Comparison of ENCODE assay signal across 21 mouse cellular contexts in genomic region chr14:24134623-24135290, GRCm38 (mm10).
A peak's percentile ranks its signal among the peaks of the same experiment; 100 is the strongest.
DNase-seq lines count a peak whose midpoint lies in the region; ATAC-seq and TF ChIP-seq lines count a peak whose summit lies in the region.
"Had no signal": no experiment of that assay in that cellular context is flagged by ENCODE, and none has a peak within 500 bp of the region (broad histone marks: within the 10 kb centered on the region; RNA-seq: fewer than 3 reads in every experiment).

No protein-coding gene starts in this region.

- 0 out of 2 replicates have a peak, but pooled peaks cover 3% of the 10 kb centered on the region for H3K36me3 ChIP-seq in kidney, adult 2 months (ENCODE audit: control insufficient read depth, insufficient read depth, low read length)
- H3K36me3 ChIP-seq in midbrain, embryonic 14.5 days (ENCODE audit: control insufficient read depth, insufficient read depth, low read length), result peaks cover 63% of the 10 kb centered on the region
- H3K36me3 ChIP-seq in midbrain, embryonic 13.5 days, result peaks cover 58% of the 10 kb centered on the region

- no peak for ATAC-seq in midbrain, embryonic 14.5 days (ENCODE audit: low FRiP score, low TSS enrichment)
- ATAC-seq in midbrain, embryonic 13.5 days, result no peak
- ATAC-seq: forebrain, embryonic 16.5 days; intestine, embryonic 15.5 days; midbrain, embryonic 15.5 days had no signal

- H3K27ac ChIP-seq in kidney, adult 2 months (ENCODE audit: insufficient read depth, low read depth, low read length), result no peak overlapping the region
- H3K27ac ChIP-seq in midbrain, embryonic 14.5 days (replicated peaks; ENCODE audit: low read depth, low read length), result no peak overlapping the region
- no peak overlapping the region for H3K27ac ChIP-seq in midbrain, embryonic 13.5 days
- H3K27ac ChIP-seq: embryonic facial prominence, embryonic 10.5 days; hindbrain, embryonic 13.5 days; intestine, embryonic 15.5 days; midbrain, embryonic 15.5 days had no signal

- no peak for DNase-seq in kidney, adult 2 months
- no peak for DNase-seq in kidney, postnatal 10 days
- peak; percentile 29 for DNase-seq in midbrain, embryonic 14.5 days
- peak; percentile 94 for DNase-seq in R1 (ENCODE audit: low read depth, low spot score)
- no peak for DNase-seq in spleen, adult 12 weeks (ENCODE audit: low spot score)
- no peak for DNase-seq in gastrocnemius, postnatal 25 days
- DNase-seq: cerebellum, adult 9-10 months; heart, postnatal 14 days; left cerebral cortex, postnatal 4 days; liver; lung, adult 18-20 months; right cerebral cortex, postnatal 14 days had no signal

- no peak overlapping the region for H3K9ac ChIP-seq in midbrain, embryonic 14.5 days (replicated peaks; ENCODE audit: low read length)
- no peak overlapping the region for H3K9ac ChIP-seq in midbrain, embryonic 13.5 days (replicated peaks)
- H3K9ac ChIP-seq: heart, embryonic 12.5 days; hindbrain, embryonic 13.5 days; intestine, embryonic 15.5 days; midbrain, embryonic 15.5 days had no signal

- TF ChIP-seq POLR2A in kidney, adult 2 months (IDR thresholded peaks at IDR 0.05; ENCODE audit: low read depth, low read length), result no peak

- H3K4me3 ChIP-seq in kidney, adult 2 months (ENCODE audit: insufficient read depth, low read depth, low read length), result no peak overlapping the region
- H3K4me3 ChIP-seq in midbrain, embryonic 14.5 days (replicated peaks; ENCODE audit: low read depth, low read length), result no peak overlapping the region
- no peak overlapping the region for H3K4me3 ChIP-seq in midbrain, embryonic 13.5 days (replicated peaks)
- H3K4me3 ChIP-seq: embryonic facial prominence, embryonic 10.5 days; erythroblast, embryonic 14.5 days; heart, embryonic 12.5 days; hindbrain, embryonic 13.5 days; intestine, embryonic 15.5 days; midbrain, embryonic 15.5 days had no signal

- H3K4me2 ChIP-seq in midbrain, embryonic 14.5 days (ENCODE audit: low read length), result no peak overlapping the region
- no peak overlapping the region for H3K4me2 ChIP-seq in midbrain, embryonic 13.5 days (replicated peaks)
- H3K4me2 ChIP-seq: heart, embryonic 12.5 days; hindbrain, embryonic 13.5 days; intestine, embryonic 15.5 days; midbrain, embryonic 15.5 days had no signal

- 76% methylated on average over 7 of the region's 7 CpGs for WGBS in kidney, adult 2 months
- 89% methylated on average over 7 of the region's 7 CpGs for WGBS in midbrain, embryonic 14.5 days
- 86% methylated on average over 7 of the region's 7 CpGs for WGBS in midbrain, embryonic 13.5 days

- H3K9me3 ChIP-seq in midbrain, embryonic 14.5 days (ENCODE audit: control insufficient read depth, low read length), result no peaks in the 10 kb centered on the region
- H3K9me3 ChIP-seq in midbrain, embryonic 13.5 days, result no peaks in the 10 kb centered on the region
- H3K9me3 ChIP-seq: embryonic facial prominence, embryonic 10.5 days; G1E; heart, embryonic 12.5 days; hindbrain, embryonic 13.5 days; intestine, embryonic 15.5 days; midbrain, embryonic 15.5 days had no signal

- no peaks in the 10 kb centered on the region for H3K27me3 ChIP-seq in kidney, adult 2 months (replicated peaks; ENCODE audit: control insufficient read depth, insufficient read depth, low read length)
- no peaks in the 10 kb centered on the region for H3K27me3 ChIP-seq in midbrain, embryonic 14.5 days (ENCODE audit: control insufficient read depth, insufficient read depth, low read length)
- H3K27me3 ChIP-seq in midbrain, embryonic 13.5 days, result no peaks in the 10 kb centered on the region
- H3K27me3 ChIP-seq: heart, embryonic 12.5 days; hindbrain, embryonic 13.5 days; intestine, embryonic 15.5 days; midbrain, embryonic 15.5 days had no signal

- TF ChIP-seq CTCF in kidney, adult 2 months (conservative IDR thresholded peaks at IDR 0.05; ENCODE audit: insufficient read depth, insufficient read length, low read depth, low read length), result 0 out of 2 replicates have a peak, but pooled peaks have one; percentile 5

- no peaks in the 10 kb centered on the region for H3K4me1 ChIP-seq in kidney, adult 2 months (ENCODE audit: control insufficient read depth, insufficient read depth, low read length)
- H3K4me1 ChIP-seq in midbrain, embryonic 14.5 days (ENCODE audit: control insufficient read depth, insufficient read depth, low read length), result no peaks in the 10 kb centered on the region
- no peaks in the 10 kb centered on the region for H3K4me1 ChIP-seq in midbrain, embryonic 13.5 days (replicated peaks)
- H3K4me1 ChIP-seq: embryonic facial prominence, embryonic 10.5 days; heart, embryonic 12.5 days; hindbrain, embryonic 13.5 days; intestine, embryonic 15.5 days; midbrain, embryonic 15.5 days had no signal

Comparison
In these comparisons a context has a peak if more than half of its experiments do, and no peak if none do; other contexts are left out.
1. DNase-seq: peak in midbrain, embryonic 14.5 days (single experiment) and R1 (single experiment); none in kidney, adult 2 months (single experiment), kidney, postnatal 10 days (single experiment), spleen, adult 12 weeks (single experiment) and gastrocnemius, postnatal 25 days (single experiment).